Mouse (Mus musculus): ENCODE measurements around the gene 1810010D01Rik. TPM values are rescaled to one million over a fixed set of nuclear protein-coding genes. Genes with fewer than 3 reads are reported as not detected.
A peak's percentile ranks its signal among the peaks of the same experiment; 100 is the strongest.

The 1810010D01Rik gene
- not detected in 2 replicates for total RNA-seq (2021)
- long read RNA-seq, experiment 1 = 0 reads
- long read RNA-seq, experiment 2 = 0 reads

GRCm38 (mm10) chr7:145208006-145208405 is at the start of gene 1810010D01Rik:
Gene 1810010D01Rik (minus strand): TSS chr7:145208119.
- no peak for DNase-seq

- no peak for DNase-seq
Observed at GRCm38 (mm10) chr7:145256092-145256491, 48.2 kb upstream of the 1810010D01Rik start.

GRCm38 (mm10) chr7:145253986-145254630 is 46.2 kb upstream of the 1810010D01Rik start:
- no peak for DNase-seq

- DNase-seq = peak; percentile 89
Observed at GRCm38 (mm10) chr7:145252715-145253476, 45.0 kb upstream of the 1810010D01Rik start.

- no peak for DNase-seq
Observed at GRCm38 (mm10) chr7:145250225-145250624, 42.3 kb upstream of the 1810010D01Rik start.

GRCm38 (mm10) chr7:145248911-145249310 is 41.0 kb upstream of the 1810010D01Rik start:
- no peak for DNase-seq

- peak; percentile 88 for DNase-seq
Observed at GRCm38 (mm10) chr7:145242851-145243712, 35.2 kb upstream of the 1810010D01Rik start.

GRCm38 (mm10) chr7:145242028-145242427 is 34.1 kb upstream of the 1810010D01Rik start:
- DNase-seq = peak; percentile 24

GRCm38 (mm10) chr7:145240929-145241328 is 33.0 kb upstream of the 1810010D01Rik start:
- no peak for DNase-seq

- no peak for DNase-seq
Observed at GRCm38 (mm10) chr7:145239736-145240505, 32.0 kb upstream of the 1810010D01Rik start.

GRCm38 (mm10) chr7:145239145-145239544 is 31.2 kb upstream of the 1810010D01Rik start:
- no peak for DNase-seq

GRCm38 (mm10) chr7:145234841-145235790 is 27.2 kb upstream of the 1810010D01Rik start:
- no peak for DNase-seq

- DNase-seq = peak; percentile 71
Observed at GRCm38 (mm10) chr7:145231659-145232058, 23.7 kb upstream of the 1810010D01Rik start.

- peak; percentile 38 for DNase-seq
Observed at GRCm38 (mm10) chr7:145226641-145227040, 18.7 kb upstream of the 1810010D01Rik start.

GRCm38 (mm10) chr7:145225626-145226025 is 17.7 kb upstream of the 1810010D01Rik start:
- DNase-seq = no peak

GRCm38 (mm10) chr7:145221841-145222689 is 14.1 kb upstream of the 1810010D01Rik start:
- DNase-seq = peak; percentile 70

GRCm38 (mm10) chr7:145221346-145221745 is 13.4 kb upstream of the 1810010D01Rik start:
- no peak for DNase-seq

GRCm38 (mm10) chr7:145219420-145219831 is 11.5 kb upstream of the 1810010D01Rik start:
- no peak for DNase-seq

GRCm38 (mm10) chr7:145216591-145216990 is 8.7 kb upstream of the 1810010D01Rik start:
- DNase-seq = no peak

Measured in adrenal gland, postnatal 14 days (tissue).